Comparison of ENCODE assay signal across 8 mouse cellular contexts in genomic region chr13:76098116-76098492, GRCm38 (mm10). TPM values are rescaled to one million over a fixed set of nuclear protein-coding genes. Genes with fewer than 3 reads are reported as not detected.
DNase-seq lines count a peak whose midpoint lies in the region; ATAC-seq and TF ChIP-seq lines count a peak whose summit lies in the region.

No protein-coding gene starts in this region.

- TF ChIP-seq RAD21 in CH12.LX (IDR thresholded peaks at IDR 0.05; ENCODE audit: low read depth, low read length), result no peak

- H3K27me3 ChIP-seq in CH12.LX (replicated peaks), result no peaks in the 10 kb centered on the region
- no peaks in the 10 kb centered on the region for H3K27me3 ChIP-seq in embryonic facial prominence, embryonic 10.5 days (replicated peaks; ENCODE audit: low read depth, poor library complexity, severe bottlenecking)
- no peaks in the 10 kb centered on the region for H3K27me3 ChIP-seq in intestine, embryonic 14.5 days (replicated peaks; ENCODE audit: control insufficient read depth, insufficient read depth, low read length)
- no peaks in the 10 kb centered on the region for H3K27me3 ChIP-seq in lung, embryonic 14.5 days (ENCODE audit: insufficient read depth, low read length)
- no peaks in the 10 kb centered on the region for H3K27me3 ChIP-seq in stomach, postnatal 0 days (ENCODE audit: control insufficient read depth, insufficient read depth, low read length)

- H3K9ac ChIP-seq in CH12.LX (ENCODE audit: insufficient read depth, low read depth), result peak overlapping the region; percentile 11
- peak overlapping the region; percentile 56 for H3K9ac ChIP-seq in intestine, embryonic 14.5 days (ENCODE audit: low read length)
- H3K9ac ChIP-seq in lung, embryonic 14.5 days, result peak overlapping the region; percentile 75
- H3K9ac ChIP-seq in stomach, postnatal 0 days (ENCODE audit: low read length), result peak overlapping the region; percentile 55

- no peaks in the 10 kb centered on the region for H3K9me3 ChIP-seq in CH12.LX (replicated peaks; ENCODE audit: low read length)
- H3K9me3 ChIP-seq in embryonic facial prominence, embryonic 10.5 days, result no peaks in the 10 kb centered on the region
- no peaks in the 10 kb centered on the region for H3K9me3 ChIP-seq in intestine, embryonic 14.5 days (ENCODE audit: control insufficient read depth, low read length)
- H3K9me3 ChIP-seq in lung, embryonic 14.5 days (ENCODE audit: low read depth, low read length), result no peaks in the 10 kb centered on the region
- H3K9me3 ChIP-seq in stomach, postnatal 0 days (ENCODE audit: control insufficient read depth, low read length), result no peaks in the 10 kb centered on the region

- no peak for TF ChIP-seq EP300 in CH12.LX (IDR thresholded peaks at IDR 0.05; ENCODE audit: low read length)
- no peak for TF ChIP-seq EP300 in stomach, postnatal 0 days (optimal IDR thresholded peaks at IDR 0.05)

- H3K27ac ChIP-seq in gastrocnemius, adult 2 months, result peak overlapping the region; percentile 94
- peak overlapping the region; percentile 80 for H3K27ac ChIP-seq in CH12.LX (ENCODE audit: insufficient read depth, low read depth)
- H3K27ac ChIP-seq in embryonic facial prominence, embryonic 10.5 days (replicated peaks), result peak overlapping the region; percentile 88
- no peak overlapping the region for H3K27ac ChIP-seq in intestine, embryonic 14.5 days (ENCODE audit: low read depth)
- H3K27ac ChIP-seq in lung, embryonic 14.5 days (ENCODE audit: low read depth), result peak overlapping the region; percentile 60; the same call in 1 of the 2 replicates
- H3K27ac ChIP-seq in stomach, postnatal 0 days (replicated peaks), result 0 out of 2 replicates have a peak overlapping the region, but pooled peaks have one; percentile 5

- H3K4me3 ChIP-seq in gastrocnemius, adult 2 months, result peak overlapping the region; percentile 83
- peak overlapping the region; percentile 78 to 95 (median 80) for H3K4me3 ChIP-seq in CH12.LX (replicated peaks in 1 of 3; ENCODE audit: low read depth in 2 of 3, low read length in 2 of 3, poor library complexity in 1 of 3)
- H3K4me3 ChIP-seq in embryonic facial prominence, embryonic 10.5 days, result peak overlapping the region; percentile 84
- peak overlapping the region; percentile 74 for H3K4me3 ChIP-seq in intestine, embryonic 14.5 days (ENCODE audit: low read depth, low read length)
- peak overlapping the region; percentile 69 for H3K4me3 ChIP-seq in lung, embryonic 14.5 days (ENCODE audit: low read depth, low read length)
- H3K4me3 ChIP-seq in stomach, postnatal 0 days (ENCODE audit: low read depth, low read length), result peak overlapping the region; percentile 57

- 4% methylated on average over 16 of the region's 16 CpGs for WGBS in embryonic facial prominence, embryonic 10.5 days
- 3% methylated on average over 16 of the region's 16 CpGs for WGBS in intestine, embryonic 14.5 days
- 2% methylated on average over 16 of the region's 16 CpGs for WGBS in lung, embryonic 14.5 days
- 1% methylated on average over 16 of the region's 16 CpGs for WGBS in stomach, postnatal 0 days

- no peak for TF ChIP-seq CTCF in gastrocnemius, adult 2 months (IDR thresholded peaks at IDR 0.05)
- TF ChIP-seq CTCF in CH12.LX (conservative IDR thresholded peaks at IDR 0.05 in 1 of 2, IDR thresholded peaks at IDR 0.05 in 1 of 2; ENCODE audit: low read depth in 2 of 2, low read length in 2 of 2), result no peak
- TF ChIP-seq CTCF in lung, embryonic 14.5 days (IDR thresholded peaks at IDR 0.05; ENCODE audit: low read depth), result no peak
- TF ChIP-seq CTCF in stomach, postnatal 0 days (IDR thresholded peaks at IDR 0.05; ENCODE audit: low read depth), result no peak

- in situ Hi-C loops in CH12.LX (cut with MboI; ENCODE audit: low pct_ligation_motif_present, low pct_unique_long_range_greater_than_20kb, low sequenced_read_pairs), result no loop called here

- peaks cover 2 to 36% of the 10 kb centered on the region in 2 experiments for H3K36me3 ChIP-seq in CH12.LX (replicated peaks in 1 of 2; ENCODE audit: control insufficient read depth in 1 of 2, insufficient read depth in 1 of 2, low read length in 1 of 2)
- H3K36me3 ChIP-seq in embryonic facial prominence, embryonic 10.5 days (replicated peaks), result peaks cover 21% of the 10 kb centered on the region
- H3K36me3 ChIP-seq in intestine, embryonic 14.5 days (ENCODE audit: control insufficient read depth, insufficient read depth, low read length), result peaks cover 11% of the 10 kb centered on the region; the same call in 1 of the 2 replicates
- H3K36me3 ChIP-seq in lung, embryonic 14.5 days (ENCODE audit: insufficient read depth), result 0 out of 2 replicates have a peak, but pooled peaks cover 2% of the 10 kb centered on the region
- no peaks in the 10 kb centered on the region for H3K36me3 ChIP-seq in stomach, postnatal 0 days (ENCODE audit: control insufficient read depth, insufficient read depth, low read length)

- H3K4me2 ChIP-seq in CH12.LX (ENCODE audit: insufficient read depth, low read depth, poor library complexity, severe bottlenecking), result no peak overlapping the region; the same call in 1 of the 2 replicates
- peak overlapping the region; percentile 57 for H3K4me2 ChIP-seq in intestine, embryonic 14.5 days (ENCODE audit: low read length)
- peak overlapping the region; percentile 66 for H3K4me2 ChIP-seq in lung, embryonic 14.5 days
- peak overlapping the region; percentile 56 for H3K4me2 ChIP-seq in stomach, postnatal 0 days (replicated peaks; ENCODE audit: low read depth)

- dilution Hi-C loops in CH12.LX (cut with MboI; ENCODE audit: extremely low pct_ligation_motif_present, extremely low pct_unique_long_range_greater_than_20kb, low sequenced_read_pairs), result no loop called here

- peaks cover 15% of the 10 kb centered on the region for H3K79me2 ChIP-seq in CH12.LX (replicated peaks; ENCODE audit: control insufficient read depth, extremely low read depth, insufficient read depth, poor library complexity, severe bottlenecking)

- peak; percentile 67 for DNase-seq in gastrocnemius, adult 2 months
- DNase-seq in gastrocnemius, postnatal 25 days, result no peak
- DNase-seq in CH12.LX (ENCODE audit: extremely low read depth), result peak; percentile 74
- DNase-seq in embryonic facial prominence, embryonic 10.5 days (ENCODE audit: low spot score), result no peak
- no peak for DNase-seq in intestine, embryonic 14.5 days (ENCODE audit: low spot score)
- no peak for DNase-seq in lung, embryonic 14.5 days
- DNase-seq in stomach, postnatal 0 days (ENCODE audit: low spot score), result no peak
- DNase-seq in thymus, postnatal 4 days, result no peak

- TF ChIP-seq POLR2A in CH12.LX (IDR thresholded peaks at IDR 0.05; ENCODE audit: low read depth, low read length), result no peak

- intact Hi-C loops in gastrocnemius, adult 2 months (cut with DNase I), result loop anchor here (2.0 kb wide), 2 partner anchors 79 to 155 kb away; partner anchors contain the start of genes Rfesd and Rhobtb3

- peaks cover 0 to 21% of the 10 kb centered on the region in 2 experiments; a peak in 2 of 4 replicates for H3K4me1 ChIP-seq in CH12.LX (ENCODE audit: control insufficient read depth in 1 of 2, insufficient read depth in 2 of 2)
- H3K4me1 ChIP-seq in embryonic facial prominence, embryonic 10.5 days, result peaks cover 8% of the 10 kb centered on the region; the same call in 1 of the 2 replicates
- H3K4me1 ChIP-seq in intestine, embryonic 14.5 days (replicated peaks; ENCODE audit: control insufficient read depth, insufficient read depth, low read length), result peaks cover 6% of the 10 kb centered on the region; the same call in 1 of the 2 replicates
- H3K4me1 ChIP-seq in lung, embryonic 14.5 days (ENCODE audit: insufficient read depth), result 0 out of 2 replicates have a peak, but pooled peaks cover 3% of the 10 kb centered on the region
- H3K4me1 ChIP-seq in stomach, postnatal 0 days (replicated peaks; ENCODE audit: control insufficient read depth, insufficient read depth), result no peaks in the 10 kb centered on the region

- peak; percentile 84 for ATAC-seq in intestine, embryonic 14.5 days (replicated peaks; ENCODE audit: low FRiP score, low TSS enrichment, low read depth)
- ATAC-seq in lung, embryonic 14.5 days (ENCODE audit: insufficient read depth), result peak; percentile 86
- ATAC-seq in stomach, postnatal 0 days (ENCODE audit: low FRiP score, low TSS enrichment), result peak; percentile 77

TF ChIP-seq in CH12.LX, 34 proteins besides CTCF, POLR2A, EP300 and RAD21 (continues in another document):
- TF ChIP-seq BHLHE40 (IDR thresholded peaks at IDR 0.05; ENCODE audit: low read depth, low read length), result 0 out of 2 replicates have a peak, but pooled peaks have one; percentile 45

RNA-seq across cellular contexts. Expression of gene Arsk, which starts 0.4 kb away (rescaled TPM):
- 1 to 10 TPM; 3.5 to 6.7 TPM for total RNA-seq in gastrocnemius, adult 2 months (2021)
- total RNA-seq in gastrocnemius, postnatal 25 days (2021), result 1 to 10 TPM; 2.7 TPM
- total RNA-seq in CH12.LX (2012; rRNA removed) (3.2 and 4.2 TPM in 2 replicates), CH12.LX (2014; rRNA removed) (7.6 and 9.3 TPM in 2 replicates)
- 3.7 and 4.0 TPM in 2 replicates for polyA plus RNA-seq in CH12.LX (2012; ENCODE audit: insufficient read length, low read depth)
- polyA plus RNA-seq in embryonic facial prominence, embryonic 10.5 days (2016; fragmentation: Nextera tagmentation; extraction: Ambion mirVana), result 4.6 and 5.3 TPM in 2 replicates
- polyA plus RNA-seq in intestine, embryonic 14.5 days (2014; fragmentation: Nextera tagmentation; extraction: Ambion mirVana), result 4.9 and 6.0 TPM in 2 replicates
- polyA plus RNA-seq in lung, embryonic 14.5 days (2014; fragmentation: Nextera tagmentation; extraction: Ambion mirVana), result 7.6 and 8.1 TPM in 2 replicates
- 4.0 and 4.8 TPM in 2 replicates for polyA plus RNA-seq in stomach, postnatal 0 days (2015; fragmentation: Nextera tagmentation; extraction: Ambion mirVana)

RNA-seq across cellular contexts. Expression of gene Ttc37, which starts 0.4 kb away (rescaled TPM):
- 10 to 100 TPM; 12.8 to 16.7 TPM for total RNA-seq in gastrocnemius, adult 2 months (2021)
- total RNA-seq in gastrocnemius, postnatal 25 days (2021), result 10 to 100 TPM; 13.3 to 13.4 TPM
- total RNA-seq in CH12.LX (2012; rRNA removed) (26.7 and 32.2 TPM in 2 replicates), CH12.LX (2014; rRNA removed) (34.7 and 35.9 TPM in 2 replicates)
- polyA plus RNA-seq in CH12.LX (2012; ENCODE audit: insufficient read length, low read depth), result 21.1 and 23.9 TPM in 2 replicates
- polyA plus RNA-seq in embryonic facial prominence, embryonic 10.5 days (2016; fragmentation: Nextera tagmentation; extraction: Ambion mirVana), result 16.0 and 17.0 TPM in 2 replicates
- 17.3 and 21.0 TPM in 2 replicates for polyA plus RNA-seq in intestine, embryonic 14.5 days (2014; fragmentation: Nextera tagmentation; extraction: Ambion mirVana)
- polyA plus RNA-seq in lung, embryonic 14.5 days (2014; fragmentation: Nextera tagmentation; extraction: Ambion mirVana), result 19.8 and 22.1 TPM in 2 replicates
- 6.0 and 6.4 TPM in 2 replicates for polyA plus RNA-seq in stomach, postnatal 0 days (2015; fragmentation: Nextera tagmentation; extraction: Ambion mirVana)

RNA-seq across cellular contexts. Expression of gene Gpr150, which starts 41.3 kb away (rescaled TPM):
- not detected for total RNA-seq in gastrocnemius, adult 2 months (2021)
- not detected for total RNA-seq in gastrocnemius, postnatal 25 days (2021)
- total RNA-seq in CH12.LX (2012; rRNA removed) (not detected in 2 replicates), CH12.LX (2014; rRNA removed) (not detected in 2 replicates)
- not detected in 2 replicates for polyA plus RNA-seq in CH12.LX (2012; ENCODE audit: insufficient read length, low read depth)
- polyA plus RNA-seq in embryonic facial prominence, embryonic 10.5 days (2016; fragmentation: Nextera tagmentation; extraction: Ambion mirVana), result 0.40 and 0.49 TPM in 2 replicates
- 0.11 and 0.19 TPM in 2 replicates for polyA plus RNA-seq in intestine, embryonic 14.5 days (2014; fragmentation: Nextera tagmentation; extraction: Ambion mirVana)
- 0.13 TPM in 1 of 2 replicates, not detected in the other for polyA plus RNA-seq in lung, embryonic 14.5 days (2014; fragmentation: Nextera tagmentation; extraction: Ambion mirVana)
- polyA plus RNA-seq in stomach, postnatal 0 days (2015; fragmentation: Nextera tagmentation; extraction: Ambion mirVana), result 0.12 and 0.18 TPM in 2 replicates

Comparison
In these comparisons a context has a peak if more than half of its experiments do, and no peak if none do; other contexts are left out.
1. DNase-seq: peak in gastrocnemius, adult 2 months (single experiment) and CH12.LX (single experiment); none in gastrocnemius, postnatal 25 days (single experiment), embryonic facial prominence, embryonic 10.5 days (single experiment), intestine, embryonic 14.5 days (single experiment), lung, embryonic 14.5 days (single experiment), stomach, postnatal 0 days (single experiment) and thymus, postnatal 4 days (single experiment).
2. H3K9ac ChIP-seq: peak in every context shown above with its lines; median percentile 75 in lung, embryonic 14.5 days; 56 in intestine, embryonic 14.5 days; 55 in stomach, postnatal 0 days; 11 in CH12.LX.
3. Peak in every context shown above with its lines, with median percentiles within 50 percentile points of each other: H3K4me3 ChIP-seq and ATAC-seq.